Mouse (Mus musculus): Measurements from ENCODE around the gene Papola. TPM values are rescaled to one million over a fixed set of nuclear protein-coding genes. Genes with fewer than 3 reads are reported as not detected.
A peak's percentile ranks its signal among the peaks of the same experiment; 100 is the strongest.

Papola gene
- polyA plus RNA-seq, 1 experiment from 2014 or later, result 197 TPM

DNA sequence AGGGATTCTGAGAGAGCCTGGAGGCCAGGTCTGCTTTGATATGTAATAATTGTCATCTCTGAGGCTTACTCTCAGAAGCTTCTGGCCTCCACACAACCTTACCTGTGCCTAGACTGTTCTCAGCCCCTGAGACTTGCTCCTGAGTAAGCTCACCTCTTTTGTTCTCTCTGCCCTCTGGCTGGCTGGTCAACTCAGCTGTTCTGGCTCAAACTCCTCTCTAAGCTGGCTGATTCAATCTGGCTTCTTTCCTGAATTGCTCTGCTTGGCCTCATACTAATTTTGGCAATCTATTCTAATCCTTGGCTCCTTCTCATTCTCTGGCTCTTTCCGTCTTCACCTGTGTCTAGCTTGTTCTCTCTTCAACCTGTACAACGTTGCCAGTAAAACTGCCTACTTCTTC, 25.6 kb upstream of the Papola start:
- WGBS, result 93% methylated on average over 2 of the region's 2 CpGs

DNA sequence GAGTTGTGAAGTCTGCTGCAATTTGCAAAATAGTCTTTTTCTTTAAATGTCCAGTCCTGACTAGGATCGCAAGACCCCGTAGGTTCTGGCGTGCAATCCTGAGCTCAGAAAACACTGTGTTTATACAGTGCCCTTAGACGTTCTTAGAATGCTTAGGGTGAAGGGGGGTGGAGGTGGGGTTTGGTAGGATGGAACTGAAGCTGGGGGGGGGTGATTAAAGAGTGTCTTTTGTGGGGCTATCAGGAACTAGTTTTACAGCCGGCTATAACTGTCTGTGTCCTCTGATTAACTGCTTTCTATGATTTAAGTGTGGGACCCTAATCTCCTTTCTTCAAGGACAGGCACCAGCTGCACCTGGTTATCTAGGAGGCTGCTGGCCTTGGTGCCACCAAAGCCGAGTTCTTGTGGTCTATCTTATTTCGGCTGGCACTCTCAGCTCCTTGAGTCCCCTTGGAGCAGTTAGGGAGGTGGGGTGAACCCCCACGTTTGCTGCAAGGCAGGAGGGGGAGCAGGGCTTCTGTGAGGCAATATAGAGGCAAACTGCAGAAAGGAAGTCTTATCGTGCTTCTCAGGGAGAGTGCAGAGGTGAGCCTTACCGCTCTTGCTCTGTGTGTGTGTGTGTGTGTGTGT, 24.5 kb upstream of the Papola start:
- Histone ChIP-seq H3K4me2 (replicated peaks; ENCODE audit: low read depth, low read length) (no peak overlapping the region), H3K36me3 (ENCODE audit: control insufficient read depth, insufficient read depth, low read length) (no peaks in the 10 kb centered on the region), H3K4me1 (ENCODE audit: control insufficient read depth, insufficient read depth, low read length) (no peaks in the 10 kb centered on the region), H3K27ac (ENCODE audit: low read depth, low read length) (no peak overlapping the region), H3K9ac (ENCODE audit: low read depth, low read length) (no peak overlapping the region), H3K4me3 (ENCODE audit: low read length) (no peak overlapping the region), H3K27me3 (ENCODE audit: control insufficient read depth, insufficient read depth, low read length) (no peaks in the 10 kb centered on the region), H3K9me3 (ENCODE audit: control insufficient read depth, low read length) (no peaks in the 10 kb centered on the region)
- WGBS, result 20% methylated on average over 10 of the region's 10 CpGs
- ATAC-seq (ENCODE audit: low FRiP score, low TSS enrichment), result 0 out of 2 replicates have a peak, but pooled peaks have one; percentile 43

More for the DNA sequence above, 25.6 kb upstream of the Papola start:
- no peaks in the 10 kb centered on the region for H3K36me3 ChIP-seq (ENCODE audit: control insufficient read depth, insufficient read depth, low read length)
- H3K9ac ChIP-seq (ENCODE audit: low read depth, low read length), result no peak overlapping the region
- no peaks in the 10 kb centered on the region for H3K4me1 ChIP-seq (ENCODE audit: control insufficient read depth, insufficient read depth, low read length)
- H3K4me2 ChIP-seq (replicated peaks; ENCODE audit: low read depth, low read length), result no peak overlapping the region
- H3K9me3 ChIP-seq (ENCODE audit: control insufficient read depth, low read length), result no peaks in the 10 kb centered on the region
- no peak for ATAC-seq (ENCODE audit: low FRiP score, low TSS enrichment)
- H3K27me3 ChIP-seq (ENCODE audit: control insufficient read depth, insufficient read depth, low read length), result no peaks in the 10 kb centered on the region
- H3K27ac ChIP-seq (ENCODE audit: low read depth, low read length), result no peak overlapping the region
- no peak overlapping the region for H3K4me3 ChIP-seq (ENCODE audit: low read length)

DNA sequence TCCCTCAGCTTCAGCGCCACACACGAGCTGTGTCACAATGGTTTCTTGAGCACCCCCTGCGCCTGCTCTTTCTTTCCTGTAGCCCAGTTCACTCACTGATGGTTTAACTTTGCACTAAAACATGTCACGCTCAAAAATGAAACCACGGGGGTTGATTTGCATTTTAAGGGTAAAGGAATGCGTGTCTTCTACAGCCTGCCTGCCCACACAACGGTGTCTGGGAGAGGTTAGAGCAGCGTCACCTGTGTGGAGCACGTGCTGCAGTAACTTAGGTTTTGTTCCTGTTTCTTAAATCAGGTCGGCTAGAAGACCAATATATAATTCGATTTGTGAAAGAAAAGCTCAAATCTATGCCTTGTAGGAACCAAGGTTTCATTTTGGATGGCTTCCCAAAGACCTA, 23.3 kb upstream of the Papola start:
- 71% methylated on average over 11 of the region's 11 CpGs for WGBS
- Histone ChIP-seq H3K9ac (ENCODE audit: low read depth, low read length) (no peak overlapping the region), H3K27me3 (ENCODE audit: control insufficient read depth, insufficient read depth, low read length) (no peaks in the 10 kb centered on the region), H3K27ac (ENCODE audit: low read depth, low read length) (no peak overlapping the region), H3K4me3 (ENCODE audit: low read length) (no peak overlapping the region), H3K36me3 (ENCODE audit: control insufficient read depth, insufficient read depth, low read length) (no peaks in the 10 kb centered on the region), H3K9me3 (ENCODE audit: control insufficient read depth, low read length) (no peaks in the 10 kb centered on the region), H3K4me1 (ENCODE audit: control insufficient read depth, insufficient read depth, low read length) (0 out of 2 replicates have a peak, but pooled peaks cover under 1% of the 10 kb centered on the region), H3K4me2 (replicated peaks; ENCODE audit: low read depth, low read length) (no peak overlapping the region)
- no peak for ATAC-seq (ENCODE audit: low FRiP score, low TSS enrichment)

DNA sequence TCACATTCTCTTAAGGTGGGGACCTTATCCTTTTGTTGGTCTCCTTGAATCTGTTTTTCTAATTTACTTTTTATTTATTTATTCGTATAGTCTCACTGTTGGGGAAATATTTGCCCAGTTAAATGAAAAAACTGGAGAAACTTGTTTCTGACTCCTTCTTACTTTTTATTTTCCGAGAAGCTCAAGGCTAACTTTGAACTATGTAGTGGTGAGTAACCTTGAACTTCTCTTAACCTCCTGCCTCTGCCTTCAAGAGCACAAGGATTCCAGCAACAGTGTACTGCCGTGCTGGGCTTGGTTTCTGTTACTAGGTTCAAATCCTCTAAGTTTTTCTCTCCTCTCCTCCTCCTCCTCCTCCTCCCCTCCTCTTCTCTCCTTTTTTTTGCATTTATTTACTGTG, 22.9 kb upstream of the Papola start:
- Histone ChIP-seq H3K4me3 (ENCODE audit: low read length) (no peak overlapping the region), H3K36me3 (ENCODE audit: control insufficient read depth, insufficient read depth, low read length) (no peaks in the 10 kb centered on the region), H3K4me2 (replicated peaks; ENCODE audit: low read depth, low read length) (no peak overlapping the region), H3K9me3 (ENCODE audit: control insufficient read depth, low read length) (no peaks in the 10 kb centered on the region), H3K27me3 (ENCODE audit: control insufficient read depth, insufficient read depth, low read length) (no peaks in the 10 kb centered on the region), H3K9ac (ENCODE audit: low read depth, low read length) (no peak overlapping the region), H3K27ac (ENCODE audit: low read depth, low read length) (no peak overlapping the region), H3K4me1 (ENCODE audit: control insufficient read depth, insufficient read depth, low read length) (peaks cover 3% of the 10 kb centered on the region; the same call in 1 of the 2 replicates)
- no peak for ATAC-seq (ENCODE audit: low FRiP score, low TSS enrichment)
- 59% methylated on average over 3 of the region's 3 CpGs for WGBS

DNA sequence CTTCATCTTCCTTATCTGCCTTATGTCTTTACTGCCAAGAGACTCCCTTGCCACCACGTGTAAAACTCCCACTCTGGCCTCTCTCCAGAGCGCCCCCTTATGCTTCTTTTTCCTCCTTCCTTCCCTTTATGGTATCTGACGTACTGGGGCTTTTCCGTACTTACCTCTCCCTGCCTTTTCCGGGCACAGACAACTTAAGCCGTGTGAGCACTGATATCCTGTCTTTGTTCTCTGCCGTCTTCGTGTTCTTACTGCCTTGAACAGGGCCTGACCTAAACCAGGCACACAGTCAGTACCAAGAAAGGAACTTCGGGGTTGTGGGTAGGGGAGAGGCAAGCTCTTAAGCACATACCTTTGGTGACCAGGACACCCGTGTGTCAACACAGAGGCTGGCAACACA, 14.8 kb upstream of the Papola start:
- Histone ChIP-seq H3K4me3 (ENCODE audit: low read length) (no peak overlapping the region), H3K9ac (ENCODE audit: low read depth, low read length) (no peak overlapping the region), H3K4me1 (ENCODE audit: control insufficient read depth, insufficient read depth, low read length) (peaks cover 3% of the 10 kb centered on the region; the same call in 1 of the 2 replicates), H3K9me3 (ENCODE audit: control insufficient read depth, low read length) (no peaks in the 10 kb centered on the region), H3K27ac (ENCODE audit: low read depth, low read length) (no peak overlapping the region), H3K27me3 (ENCODE audit: control insufficient read depth, insufficient read depth, low read length) (no peaks in the 10 kb centered on the region), H3K36me3 (ENCODE audit: control insufficient read depth, insufficient read depth, low read length) (no peaks in the 10 kb centered on the region), H3K4me2 (replicated peaks; ENCODE audit: low read depth, low read length) (no peak overlapping the region)
- no peak for ATAC-seq (ENCODE audit: low FRiP score, low TSS enrichment)
- 76% methylated on average over 10 of the region's 10 CpGs for WGBS

DNA sequence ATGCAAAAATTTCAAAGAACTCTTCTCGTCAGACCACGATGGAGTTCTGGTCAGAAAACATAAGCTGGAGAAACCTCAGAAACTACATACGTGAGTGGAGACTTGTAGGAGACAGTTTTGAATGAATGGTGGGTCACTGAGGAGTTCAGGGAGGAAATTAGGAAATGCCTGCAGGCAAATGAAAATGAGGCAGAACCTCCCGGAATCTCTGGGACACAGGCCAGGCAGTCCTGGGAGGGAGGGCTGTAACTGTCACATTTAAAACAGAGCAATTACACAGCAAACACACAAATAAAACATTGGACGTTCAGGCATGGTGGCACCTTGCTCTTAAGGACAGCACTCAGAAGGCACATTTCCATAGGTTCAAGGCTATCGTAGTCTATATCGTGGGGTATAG, 9.6 kb upstream of the Papola start:
- H3K4me2 ChIP-seq (replicated peaks; ENCODE audit: low read depth, low read length), result no peak overlapping the region
- H3K27ac ChIP-seq (ENCODE audit: low read depth, low read length), result no peak overlapping the region
- 59% methylated on average over 7 of the region's 7 CpGs for WGBS

DNA sequence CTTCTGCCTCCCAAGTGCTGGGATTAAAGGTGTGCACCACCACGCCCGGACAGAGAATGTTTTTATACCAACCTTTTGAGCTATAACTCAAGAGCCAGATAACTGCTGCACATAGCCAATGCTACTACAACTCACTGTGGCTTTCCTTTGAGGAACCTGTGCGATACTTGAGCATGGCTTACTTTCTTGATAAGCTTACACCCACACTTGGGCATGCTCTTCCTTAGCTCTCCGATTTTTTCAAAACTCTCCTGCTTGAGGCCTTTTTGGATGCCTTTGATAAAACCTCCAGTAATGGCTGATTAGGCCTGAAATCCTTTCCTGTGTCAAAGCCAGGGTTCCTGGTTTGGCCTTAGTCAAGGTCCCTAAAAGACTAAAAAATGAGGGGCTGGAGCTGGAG, 6.8 kb upstream of the Papola start:
- Histone ChIP-seq H3K4me1 (ENCODE audit: control insufficient read depth, insufficient read depth, low read length) (no peaks in the 10 kb centered on the region), H3K4me3 (ENCODE audit: low read length) (no peak overlapping the region), H3K36me3 (ENCODE audit: control insufficient read depth, insufficient read depth, low read length) (no peaks in the 10 kb centered on the region), H3K27me3 (ENCODE audit: control insufficient read depth, insufficient read depth, low read length) (no peaks in the 10 kb centered on the region), H3K9ac (ENCODE audit: low read depth, low read length) (no peak overlapping the region), H3K27ac (ENCODE audit: low read depth, low read length) (no peak overlapping the region), H3K4me2 (replicated peaks; ENCODE audit: low read depth, low read length) (no peak overlapping the region), H3K9me3 (ENCODE audit: control insufficient read depth, low read length) (no peaks in the 10 kb centered on the region)
- 92% methylated on average over 4 of the region's 4 CpGs for WGBS
- ATAC-seq (ENCODE audit: low FRiP score, low TSS enrichment), result no peak

More for the DNA sequence above, 9.6 kb upstream of the Papola start:
- H3K36me3 ChIP-seq (ENCODE audit: control insufficient read depth, insufficient read depth, low read length), result no peaks in the 10 kb centered on the region
- no peaks in the 10 kb centered on the region for H3K9me3 ChIP-seq (ENCODE audit: control insufficient read depth, low read length)
- ATAC-seq (ENCODE audit: low FRiP score, low TSS enrichment), result no peak
- no peaks in the 10 kb centered on the region for H3K27me3 ChIP-seq (ENCODE audit: control insufficient read depth, insufficient read depth, low read length)
- no peak overlapping the region for H3K9ac ChIP-seq (ENCODE audit: low read depth, low read length)
- H3K4me1 ChIP-seq (ENCODE audit: control insufficient read depth, insufficient read depth, low read length), result no peaks in the 10 kb centered on the region
- H3K4me3 ChIP-seq (ENCODE audit: low read length), result no peak overlapping the region

DNA sequence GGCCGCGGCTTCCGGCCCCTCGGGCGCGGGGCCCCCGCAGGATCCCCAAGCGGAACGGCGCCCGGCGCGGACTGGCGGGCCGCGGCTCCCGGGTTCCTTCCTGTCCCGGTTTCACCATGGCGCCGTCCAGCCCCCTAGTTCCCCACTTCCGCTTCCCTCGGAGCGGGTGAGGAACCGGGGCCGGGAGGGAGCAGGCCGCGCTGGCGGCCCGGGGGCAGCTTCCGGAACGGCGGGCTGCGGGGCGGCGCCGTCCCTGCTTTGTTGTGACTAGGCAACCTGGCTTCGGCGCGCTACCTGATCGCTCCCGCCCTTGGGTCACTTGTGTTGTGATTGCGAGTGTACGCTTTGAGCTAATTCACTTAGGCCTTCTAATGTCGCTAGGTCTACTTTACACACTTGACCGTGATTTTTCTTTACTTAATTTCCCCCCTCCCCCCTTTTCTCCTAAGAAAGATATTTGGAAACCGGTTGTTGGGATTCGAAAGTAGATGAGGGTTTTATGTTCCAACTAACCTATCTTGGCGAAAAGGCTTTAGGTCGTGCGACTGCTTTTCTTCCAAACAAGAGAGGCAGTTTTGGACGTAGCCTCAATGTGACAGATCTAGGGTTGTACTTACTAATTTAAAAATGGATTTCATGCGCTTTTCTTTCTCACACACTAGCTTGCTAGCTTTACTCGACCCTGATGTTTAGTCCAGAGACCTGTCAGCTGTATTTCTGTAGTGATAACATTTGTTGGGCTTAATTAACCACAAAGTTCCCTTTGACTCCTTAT, 693 bp downstream of the Papola start:
- under 1% methylated on average over 51 of the region's 53 CpGs for WGBS
- Histone ChIP-seq H3K27ac (ENCODE audit: low read depth, low read length) (peak overlapping the region; percentile 92), H3K27me3 (ENCODE audit: control insufficient read depth, insufficient read depth, low read length) (no peaks in the 10 kb centered on the region), H3K4me3 (ENCODE audit: low read length) (peak overlapping the region; percentile 63), H3K4me1 (ENCODE audit: control insufficient read depth, insufficient read depth, low read length) (peaks cover 13% of the 10 kb centered on the region), H3K36me3 (ENCODE audit: control insufficient read depth, insufficient read depth, low read length) (no peaks in the 10 kb centered on the region), H3K9ac (ENCODE audit: low read depth, low read length) (peak overlapping the region; percentile 84), H3K9me3 (ENCODE audit: control insufficient read depth, low read length) (no peaks in the 10 kb centered on the region), H3K4me2 (replicated peaks; ENCODE audit: low read depth, low read length) (peak overlapping the region; percentile 53)
- ATAC-seq (ENCODE audit: low FRiP score, low TSS enrichment), result peak; percentile 81

DNA sequence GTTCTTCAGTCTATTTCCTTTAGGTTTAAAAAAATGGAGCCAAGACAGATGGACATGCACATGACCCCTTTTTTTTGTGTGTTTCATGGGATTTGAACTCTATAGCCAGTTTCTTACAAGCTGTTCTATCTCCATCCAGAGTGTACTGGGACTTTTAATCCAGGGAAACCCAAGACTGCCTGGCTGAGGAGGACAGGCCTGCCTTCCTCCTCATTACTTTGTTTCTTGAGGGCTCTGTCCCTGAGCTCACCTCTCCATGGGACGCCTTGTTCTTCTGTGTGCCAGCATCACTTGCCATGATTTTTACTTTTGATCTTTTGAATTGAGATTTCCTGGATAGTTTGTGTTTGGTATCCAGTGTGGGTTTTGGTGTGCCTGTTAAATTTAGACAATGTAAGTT, 1.6 kb downstream of the Papola start:
- H3K4me2 ChIP-seq (replicated peaks; ENCODE audit: low read depth, low read length), result peak overlapping the region; percentile 53

More for the DNA sequence above, 1.6 kb downstream of the Papola start:
- no peak for ATAC-seq (ENCODE audit: low FRiP score, low TSS enrichment)
- Histone ChIP-seq H3K9ac (ENCODE audit: low read depth, low read length) (peak overlapping the region; percentile 84; the same call in 1 of the 2 replicates), H3K27ac (ENCODE audit: low read depth, low read length) (no peak overlapping the region), H3K9me3 (ENCODE audit: control insufficient read depth, low read length) (no peaks in the 10 kb centered on the region), H3K4me1 (ENCODE audit: control insufficient read depth, insufficient read depth, low read length) (peaks cover 13% of the 10 kb centered on the region), H3K36me3 (ENCODE audit: control insufficient read depth, insufficient read depth, low read length) (no peaks in the 10 kb centered on the region), H3K27me3 (ENCODE audit: control insufficient read depth, insufficient read depth, low read length) (no peaks in the 10 kb centered on the region), H3K4me3 (ENCODE audit: low read length) (peak overlapping the region; percentile 63)
- 62% methylated on average over 1 of the region's 1 CpGs for WGBS

All from kidney, embryonic 14.5 days (tissue).